Mouse (Mus musculus) monocyte, adult 5-6 weeks (primary cell): Measurements from ENCODE around the gene Gm3486. TPM values are rescaled to one million over a fixed set of nuclear protein-coding genes. Genes with fewer than 3 reads are reported as not detected.
"Not testable (repeated sequence)": the region's sequence is repeated elsewhere in the genome, so short reads cannot be mapped to it uniquely, and the experiment has no call there.

ENCODE experiments used
- ATAC-seq: fragments of 153-309, 156-312 bp; replicated peaks from 2 replicates; pipeline ENCODE4 v1.8.0; 2017; ENCODE audit warnings: mild to moderate bottlenecking; ENCODE audit not compliant: low TSS enrichment, insufficient number of reproducible peaks, severe bottlenecking, poor library complexity, low FRiP score
- total RNA-seq: library from RNA; stranded (forward); fragments of 200-1000, 200-491, 200-594 nt; gene quantifications from 3 replicates; pipeline ENCODE4 v1.2.3, GENCODE M21; 2017

Gene Gm3486
- total RNA-seq = not detected in 3 replicates

DNA sequence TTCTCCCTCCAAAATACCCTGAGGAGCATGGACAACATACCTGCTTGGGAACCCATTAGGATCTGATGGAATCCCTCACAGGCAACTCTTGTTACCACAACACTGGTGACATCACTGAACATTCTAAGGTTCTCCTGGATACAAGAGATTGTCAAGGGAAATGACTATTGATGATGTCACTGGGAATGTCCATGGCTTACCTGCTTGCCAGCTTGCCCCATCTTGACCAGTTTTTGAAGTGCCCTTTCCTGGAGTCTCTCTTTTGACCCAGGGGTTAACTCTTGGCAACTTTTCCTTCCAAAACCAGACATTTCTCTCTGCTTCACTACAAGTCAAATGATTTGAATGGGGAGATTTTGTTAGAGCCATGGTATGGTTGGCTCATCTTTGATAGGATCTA lies at the start of gene Gm3486:
Gene Gm3486, minus strand, starts transcription at position 101 of the 400 bp plus-strand sequence.
- not testable (repeated sequence) for ATAC-seq

DNA sequence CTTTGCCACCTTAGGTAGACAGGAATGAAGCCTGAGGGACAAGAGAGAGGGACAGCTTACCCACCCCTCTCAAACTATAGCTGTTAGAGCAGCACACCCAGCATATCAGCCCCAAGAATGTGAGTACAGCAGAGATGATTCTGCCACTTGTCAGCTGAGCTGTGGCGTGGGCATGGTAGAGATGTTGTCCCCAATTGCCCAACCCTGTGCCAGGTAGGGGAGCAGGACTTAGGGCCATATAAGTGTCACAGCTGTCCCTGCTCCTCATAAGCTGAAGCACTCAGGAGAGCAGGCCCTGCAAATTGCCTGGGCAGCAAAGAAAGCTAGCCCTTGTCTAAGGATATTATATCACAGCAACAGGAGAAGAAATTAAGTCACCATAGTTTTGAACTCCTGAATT lies 35.4 kb upstream of the Gm3486 start:
- ATAC-seq = not testable (repeated sequence)

DNA sequence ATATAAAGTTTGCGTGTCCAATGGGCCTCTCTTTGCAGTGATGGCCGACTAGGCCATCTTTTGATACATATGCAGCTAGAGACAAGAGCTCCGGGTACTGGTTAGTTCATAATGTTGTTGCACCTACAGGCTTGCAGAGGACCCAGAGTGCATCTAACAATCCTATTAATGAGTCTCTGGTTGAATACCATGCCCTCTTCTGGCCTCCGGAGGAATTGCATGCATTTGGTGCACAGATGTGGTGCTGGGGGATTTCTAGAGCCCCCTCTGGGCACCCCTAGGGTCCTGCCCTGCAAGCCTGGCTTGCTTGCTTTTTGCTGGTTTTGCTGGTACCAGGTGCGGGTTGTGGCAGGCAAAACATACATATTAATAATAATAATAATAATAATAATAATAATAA lies 31.4 kb upstream of the Gm3486 start:
- ATAC-seq = not testable (repeated sequence)

DNA sequence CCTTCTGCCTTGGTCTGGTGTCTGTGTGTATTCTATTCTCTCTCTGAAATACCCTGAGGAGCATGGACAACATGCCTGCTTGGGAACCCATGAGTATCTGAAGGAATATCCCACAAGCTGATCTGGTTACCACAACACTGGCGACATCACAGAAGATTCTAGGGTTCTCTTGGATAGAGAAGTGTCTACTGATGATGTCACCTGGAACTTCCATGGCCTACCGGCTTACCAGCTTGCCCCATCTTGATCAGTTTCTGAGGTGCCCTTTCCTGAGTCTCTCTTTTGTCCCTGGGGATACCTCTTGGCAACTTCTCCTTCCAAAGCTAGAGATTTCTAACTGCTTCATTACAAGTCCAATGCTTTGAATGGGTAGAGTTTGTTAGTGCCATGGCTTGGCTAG lies 35.9 kb downstream of the Gm3486 start, which contains the start of gene Gm7954:
Gene Gm7954, minus strand, starts transcription at position 101 of the 400 bp plus-strand sequence.
- ATAC-seq = not testable (repeated sequence)

Other genes starting within 250 kb of the Gm3486 start
- not detected in 3 replicates for gene Gm2832, start 210.7 kb downstream of the Gm3486 start, total RNA-seq
- gene Gm5798, start 140.9 kb downstream of the Gm3486 start, total RNA-seq = not detected in 3 replicates
- gene Gm7945, start 103.1 kb downstream of the Gm3486 start, total RNA-seq = not detected in 3 replicates
- not detected in 3 replicates for gene Gm6482, start 81.2 kb downstream of the Gm3486 start, total RNA-seq
- gene Gm7954, start 36.0 kb downstream of the Gm3486 start, total RNA-seq = not detected in 3 replicates
- gene Gm7970, start 66.1 kb upstream of the Gm3486 start, total RNA-seq = not detected in 3 replicates
- not detected in 3 replicates for gene 1700049E17Rik2, start 83.7 kb upstream of the Gm3486 start, total RNA-seq
- gene Gm3072, start 135.1 kb upstream of the Gm3486 start, total RNA-seq = not detected in 3 replicates
- gene Gm3676, start 157.0 kb upstream of the Gm3486 start, total RNA-seq = not detected in 3 replicates
- not detected in 3 replicates for gene Gm8068, start 212.4 kb upstream of the Gm3486 start, total RNA-seq